In the genomic region with DNA sequence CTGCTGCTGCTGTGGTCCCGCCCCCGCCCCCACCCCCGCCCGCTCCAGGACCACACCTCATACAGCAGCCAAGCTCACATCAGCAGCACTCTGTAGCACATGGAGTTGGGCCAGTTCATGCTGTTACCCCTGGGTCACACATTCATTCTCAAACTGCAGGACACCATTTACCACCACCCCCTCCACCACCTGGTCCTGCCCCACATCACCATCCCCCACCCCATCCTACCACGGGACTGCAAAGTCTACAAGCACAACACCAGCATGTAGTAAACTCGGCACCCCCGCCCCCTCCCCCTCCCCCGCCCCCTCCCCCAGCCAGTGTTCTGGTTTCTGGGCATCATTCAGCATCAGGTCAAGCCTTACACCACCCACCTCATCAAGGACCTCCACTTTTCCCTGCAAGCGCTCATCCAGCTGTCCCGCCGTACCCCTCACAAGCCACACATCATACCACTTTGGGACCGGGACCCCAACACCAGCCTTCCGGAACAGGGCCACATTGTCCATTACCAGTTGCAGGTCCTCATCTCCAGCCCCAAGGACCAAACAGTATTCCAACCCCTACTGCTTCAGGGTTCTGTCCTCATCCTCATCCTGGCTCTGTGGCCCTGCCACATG, we compare ENCODE assay signal across 10 mouse cellular contexts.
DNase-seq lines count a peak whose midpoint lies in the region; ATAC-seq and TF ChIP-seq lines count a peak whose summit lies in the region.
"Had no signal": no experiment of that assay in that cellular context is flagged by ENCODE, and none has a peak within 500 bp of the region (broad histone marks: within the 10 kb centered on the region; RNA-seq: fewer than 3 reads in every experiment).

No protein-coding gene starts in this region.

- H3K4me2 ChIP-seq in lung, postnatal 0 days (replicated peaks; ENCODE audit: low read depth, low read length): no peak overlapping the region
- H3K4me2 ChIP-seq in limb, embryonic 11.5 days (ENCODE audit: low read depth, severe bottlenecking): no peak overlapping the region
- H3K4me2 ChIP-seq in stomach, embryonic 14.5 days (replicated peaks; ENCODE audit: low read depth, low read length): no peak overlapping the region

- ATAC-seq in lung, postnatal 0 days: peak; percentile 23; the same call in 1 of the 2 replicates
- ATAC-seq in limb, embryonic 11.5 days (ENCODE audit: insufficient number of reproducible peaks, low FRiP score, low TSS enrichment, low read depth): peak; percentile 86
- peak; percentile 39; the same call in 1 of the 2 replicates for ATAC-seq in stomach, embryonic 14.5 days (ENCODE audit: insufficient number of reproducible peaks, insufficient read depth, low FRiP score, low read depth)

- H3K27ac ChIP-seq in lung, postnatal 0 days (ENCODE audit: low read length): no peak overlapping the region
- 0 out of 2 replicates have a peak overlapping the region, but pooled peaks have one; percentile 33 for H3K27ac ChIP-seq in limb, embryonic 11.5 days (replicated peaks; ENCODE audit: low read depth, low read length)
- H3K27ac ChIP-seq in stomach, embryonic 14.5 days (ENCODE audit: low read length): no peak overlapping the region

- H3K27me3 ChIP-seq in lung, postnatal 0 days (replicated peaks; ENCODE audit: insufficient read depth, low read length): no peaks in the 10 kb centered on the region
- no peaks in the 10 kb centered on the region for H3K27me3 ChIP-seq in limb, embryonic 11.5 days (ENCODE audit: control insufficient read depth, insufficient read depth, low read length)
- no peaks in the 10 kb centered on the region for H3K27me3 ChIP-seq in stomach, embryonic 14.5 days (ENCODE audit: control insufficient read depth, insufficient read depth, low read length)
- H3K27me3 ChIP-seq: megakaryocyte, embryonic 14.5 days had no signal

- WGBS in lung, postnatal 0 days: 80% methylated on average over 12 of the region's 13 CpGs
- WGBS in limb, embryonic 11.5 days: 55% methylated on average over 13 of the region's 13 CpGs
- WGBS in stomach, embryonic 14.5 days: 80% methylated on average over 12 of the region's 13 CpGs

- H3K4me3 ChIP-seq in lung, postnatal 0 days (ENCODE audit: low read depth, low read length): no peak overlapping the region
- no peak overlapping the region for H3K4me3 ChIP-seq in limb, embryonic 11.5 days (ENCODE audit: low read depth, low read length)
- H3K4me3 ChIP-seq in stomach, embryonic 14.5 days (ENCODE audit: low read depth, low read length): no peak overlapping the region
- H3K4me3 ChIP-seq: megakaryocyte, embryonic 14.5 days had no signal

- TF ChIP-seq EP300 in lung, postnatal 0 days (IDR thresholded peaks at IDR 0.05): no peak

- no peaks in the 10 kb centered on the region for H3K4me1 ChIP-seq in lung, postnatal 0 days (ENCODE audit: insufficient read depth, low read depth, low read length)
- 0 out of 2 replicates have a peak, but pooled peaks cover 5% of the 10 kb centered on the region for H3K4me1 ChIP-seq in limb, embryonic 11.5 days (ENCODE audit: control insufficient read depth, insufficient read depth, low read length)
- no peaks in the 10 kb centered on the region for H3K4me1 ChIP-seq in stomach, embryonic 14.5 days (ENCODE audit: control insufficient read depth, insufficient read depth, low read length)

- intact Hi-C loops in left cerebral cortex, postnatal 10 days (cut with DNase I): no loop called here

- TF ChIP-seq CTCF in lung, postnatal 0 days (IDR thresholded peaks at IDR 0.05): no peak

- no peaks in the 10 kb centered on the region for H3K9me3 ChIP-seq in lung, postnatal 0 days (ENCODE audit: low read length)
- no peaks in the 10 kb centered on the region for H3K9me3 ChIP-seq in limb, embryonic 11.5 days (ENCODE audit: control insufficient read depth, low read length)
- H3K9me3 ChIP-seq in stomach, embryonic 14.5 days (ENCODE audit: control insufficient read depth, low read depth, low read length): no peaks in the 10 kb centered on the region
- H3K9me3 ChIP-seq: megakaryocyte, embryonic 14.5 days had no signal

- peaks cover 32% of the 10 kb centered on the region for H3K36me3 ChIP-seq in lung, postnatal 0 days (ENCODE audit: insufficient read depth, low read length)
- peaks cover 19% of the 10 kb centered on the region for H3K36me3 ChIP-seq in limb, embryonic 11.5 days (ENCODE audit: control insufficient read depth, insufficient read depth, low read length)
- H3K36me3 ChIP-seq in stomach, embryonic 14.5 days (ENCODE audit: control insufficient read depth, insufficient read depth, low read length): peaks cover 61% of the 10 kb centered on the region

- H3K9ac ChIP-seq in lung, postnatal 0 days (replicated peaks; ENCODE audit: low read depth): no peak overlapping the region
- H3K9ac ChIP-seq in limb, embryonic 11.5 days (ENCODE audit: low read length): no peak overlapping the region
- no peak overlapping the region for H3K9ac ChIP-seq in stomach, embryonic 14.5 days (replicated peaks; ENCODE audit: low read depth, low read length)

- peak; percentile 94 for DNase-seq in heart, adult 11 months
- no peak for DNase-seq in heart, adult 8-10 months (ENCODE audit: low spot score)
- no peak for DNase-seq in lung, postnatal 0 days (ENCODE audit: low spot score)
- no peak for DNase-seq in lung, postnatal 10 days
- peak; percentile 46 for DNase-seq in limb, embryonic 11.5 days (ENCODE audit: low spot score)
- no peak for DNase-seq in left cerebral cortex, postnatal 10 days (ENCODE audit: extremely low spot score in 1 of 2, low spot score in 2 of 2)
- no peak for DNase-seq in spleen, postnatal 14 days (ENCODE audit: low spot score in 2 of 2)
- DNase-seq: B cell, adult 2 months had no signal

Comparison
In these comparisons a context has a peak if more than half of its experiments do, and no peak if none do; other contexts are left out.
1. DNase-seq: peak in heart, adult 11 months (single experiment) and limb, embryonic 11.5 days (single experiment); none in heart, adult 8-10 months (single experiment), lung, postnatal 0 days (single experiment), lung, postnatal 10 days (single experiment), left cerebral cortex, postnatal 10 days (0 of 2) and spleen, postnatal 14 days (0 of 2).
2. ATAC-seq: peak in every context shown above with its lines; median percentile 86 in limb, embryonic 11.5 days; 39 in stomach, embryonic 14.5 days; 23 in lung, postnatal 0 days.